Mouse (Mus musculus): ENCODE results near the gene Baz1a.

- no peak for TF ChIP-seq POLR2A (IDR thresholded peaks at IDR 0.05; ENCODE audit: low read depth, low read length)
- no peak for TF ChIP-seq CTCF (IDR thresholded peaks at IDR 0.05; ENCODE audit: extremely low read depth, insufficient read length, insufficient replicate concordance, low read depth, low read length)
Observed at GRCm38 (mm10) chr12:55016339-55017118, 2.4 kb upstream of the Baz1a start.
